Comparison of ENCODE assay signal across 20 mouse cellular contexts in genomic region chr13:37049631-37050030, GRCm38 (mm10). TPM values are rescaled to one million over a fixed set of nuclear protein-coding genes. Genes with fewer than 3 reads are reported as not detected.
DNase-seq lines count a peak whose midpoint lies in the region; ATAC-seq and TF ChIP-seq lines count a peak whose summit lies in the region.
"Had no signal": no experiment of that assay in that cellular context is flagged by ENCODE, and none has a peak within 500 bp of the region (broad histone marks: within the 10 kb centered on the region; RNA-seq: fewer than 3 reads in every experiment).

No protein-coding gene starts in this region.

- no peak for DNase-seq in heart, postnatal 0 days (ENCODE audit: low spot score)
- no peak for DNase-seq in heart, adult 18-20 months
- peak; percentile 9 for DNase-seq in thymus, postnatal 14 days
- DNase-seq in thymus, postnatal 36 days, result no peak
- no peak for DNase-seq in liver, postnatal 0 days
- DNase-seq in forebrain, embryonic 10.5 days (ENCODE audit: extremely low spot score, low spot score), result no peak
- DNase-seq in B cell, adult 2 months, result no peak
- DNase-seq: adrenal gland, adult 2 months; adrenal gland, postnatal 25 days; cerebellum, adult 11-12 months; cerebellum, adult 9-10 months; cerebellum, postnatal 25 days; forebrain, postnatal 0 days; heart, postnatal 4 days had no signal

- no peak for TF ChIP-seq CTCF in heart, postnatal 0 days (IDR thresholded peaks at IDR 0.05; ENCODE audit: low read depth)
- TF ChIP-seq CTCF in liver, postnatal 0 days (IDR thresholded peaks at IDR 0.05; ENCODE audit: low read depth), result no peak

- no peaks in the 10 kb centered on the region for H3K9me3 ChIP-seq in heart, postnatal 0 days (replicated peaks; ENCODE audit: control insufficient read depth, low read length)
- no peaks in the 10 kb centered on the region for H3K9me3 ChIP-seq in liver, postnatal 0 days (ENCODE audit: low read length)
- no peaks in the 10 kb centered on the region for H3K9me3 ChIP-seq in forebrain, embryonic 10.5 days
- H3K9me3 ChIP-seq: embryonic facial prominence, embryonic 13.5 days; forebrain, embryonic 13.5 days; heart, embryonic 12.5 days; hindbrain, embryonic 13.5 days had no signal

- no peaks in the 10 kb centered on the region for H3K4me1 ChIP-seq in heart, postnatal 0 days (ENCODE audit: control insufficient read depth, insufficient read depth)
- no peaks in the 10 kb centered on the region for H3K4me1 ChIP-seq in liver, postnatal 0 days (ENCODE audit: insufficient read depth)
- H3K4me1 ChIP-seq in forebrain, embryonic 10.5 days, result no peaks in the 10 kb centered on the region
- H3K4me1 ChIP-seq: embryonic facial prominence, embryonic 13.5 days; forebrain, embryonic 13.5 days; heart, embryonic 12.5 days; hindbrain, embryonic 13.5 days had no signal

- H3K27me3 ChIP-seq in heart, postnatal 0 days (ENCODE audit: control insufficient read depth, insufficient read depth, low read length), result no peaks in the 10 kb centered on the region
- no peaks in the 10 kb centered on the region for H3K27me3 ChIP-seq in liver, postnatal 0 days (ENCODE audit: insufficient read depth, low read length)
- H3K27me3 ChIP-seq in forebrain, embryonic 10.5 days (ENCODE audit: poor library complexity, severe bottlenecking), result no peaks in the 10 kb centered on the region
- H3K27me3 ChIP-seq: embryonic facial prominence, embryonic 13.5 days; forebrain, embryonic 13.5 days; heart, embryonic 12.5 days; hindbrain, embryonic 13.5 days had no signal

- whole genome bisulfite sequencing in heart, postnatal 0 days, result 33% methylated on average over 2 of the region's 2 CpGs
- WGBS in liver, postnatal 0 days (ENCODE audit: insufficient replicate concordance), result 24% methylated on average over 2 of the region's 2 CpGs
- 74% methylated on average over 2 of the region's 2 CpGs for WGBS in forebrain, embryonic 10.5 days

- no peak overlapping the region for H3K4me3 ChIP-seq in heart, postnatal 0 days (ENCODE audit: low read depth, low read length)
- H3K4me3 ChIP-seq in liver, postnatal 0 days (ENCODE audit: low read depth, low read length), result no peak overlapping the region
- H3K4me3 ChIP-seq in forebrain, embryonic 10.5 days, result no peak overlapping the region
- H3K4me3 ChIP-seq: embryonic facial prominence, embryonic 13.5 days; forebrain, embryonic 13.5 days; heart, embryonic 12.5 days; hindbrain, embryonic 13.5 days had no signal

- H3K9ac ChIP-seq in heart, postnatal 0 days (replicated peaks; ENCODE audit: low read depth, low read length), result no peak overlapping the region
- no peak overlapping the region for H3K9ac ChIP-seq in liver, postnatal 0 days (replicated peaks)
- H3K9ac ChIP-seq: embryonic facial prominence, embryonic 13.5 days; forebrain, embryonic 13.5 days; forebrain, postnatal 0 days; heart, embryonic 12.5 days; hindbrain, embryonic 13.5 days had no signal

- no peak for TF ChIP-seq EP300 in heart, postnatal 0 days (IDR thresholded peaks at IDR 0.05; ENCODE audit: low read depth)
- TF ChIP-seq EP300 in liver, postnatal 0 days (IDR thresholded peaks at IDR 0.05; ENCODE audit: low read depth), result no peak

- no peaks in the 10 kb centered on the region for H3K36me3 ChIP-seq in heart, postnatal 0 days (replicated peaks; ENCODE audit: control insufficient read depth, insufficient read depth, low read length)
- H3K36me3 ChIP-seq in liver, postnatal 0 days (replicated peaks; ENCODE audit: insufficient read depth, low read length), result no peaks in the 10 kb centered on the region
- no peaks in the 10 kb centered on the region for H3K36me3 ChIP-seq in forebrain, embryonic 10.5 days (replicated peaks)
- H3K36me3 ChIP-seq: embryonic facial prominence, embryonic 13.5 days; heart, embryonic 12.5 days; hindbrain, embryonic 13.5 days had no signal

- H3K4me2 ChIP-seq in heart, postnatal 0 days (ENCODE audit: low read depth, low read length), result peak overlapping the region; percentile 15; the same call in 1 of the 2 replicates
- H3K4me2 ChIP-seq in liver, postnatal 0 days (ENCODE audit: low read depth, low read length), result peak overlapping the region; percentile 40; the same call in 1 of the 2 replicates
- H3K4me2 ChIP-seq: embryonic facial prominence, embryonic 13.5 days; forebrain, embryonic 13.5 days; heart, embryonic 12.5 days; hindbrain, embryonic 13.5 days had no signal

- ATAC-seq in heart, postnatal 0 days (ENCODE audit: insufficient read depth, low read depth), result no peak
- no peak for ATAC-seq in liver, postnatal 0 days
- ATAC-seq: forebrain, embryonic 13.5 days; forebrain, postnatal 0 days; hindbrain, postnatal 0 days had no signal

- H3K27ac ChIP-seq in heart, postnatal 0 days (ENCODE audit: low read depth), result no peak overlapping the region; the same call in 1 of the 2 replicates
- no peak overlapping the region for H3K27ac ChIP-seq in liver, postnatal 0 days (ENCODE audit: low read depth)
- no peak overlapping the region for H3K27ac ChIP-seq in forebrain, embryonic 10.5 days
- H3K27ac ChIP-seq: embryonic facial prominence, embryonic 13.5 days; forebrain, embryonic 13.5 days; hindbrain, embryonic 13.5 days; hindbrain, postnatal 0 days had no signal

RNA-seq across cellular contexts. Expression of gene F13a1, which starts 0.4 kb away (rescaled TPM):
- total RNA-seq in heart, postnatal 0 days (2014; rRNA removed; ENCODE audit: low replicate concordance), result 8.9 and 16.0 TPM in 2 replicates
- 3.9 and 5.2 TPM in 2 replicates for polyA plus RNA-seq in heart, postnatal 0 days (2015; fragmentation: Nextera tagmentation; extraction: Ambion mirVana)
- 10 to 100 TPM; 22.2 to 27.3 TPM for total RNA-seq in heart, adult 18-20 months (2021)
- polyA plus RNA-seq in liver, postnatal 0 days (2015; fragmentation: Nextera tagmentation; extraction: Ambion mirVana), result 7.4 and 9.3 TPM in 2 replicates
- 3.6 and 5.6 TPM in 2 replicates for polyA plus RNA-seq in forebrain, embryonic 10.5 days (2016; fragmentation: Nextera tagmentation; extraction: Ambion mirVana)
- total RNA-seq: ES-E14 had no signal
